Comparison of ENCODE assay signal across 15 mouse cellular contexts in the genomic region with DNA sequence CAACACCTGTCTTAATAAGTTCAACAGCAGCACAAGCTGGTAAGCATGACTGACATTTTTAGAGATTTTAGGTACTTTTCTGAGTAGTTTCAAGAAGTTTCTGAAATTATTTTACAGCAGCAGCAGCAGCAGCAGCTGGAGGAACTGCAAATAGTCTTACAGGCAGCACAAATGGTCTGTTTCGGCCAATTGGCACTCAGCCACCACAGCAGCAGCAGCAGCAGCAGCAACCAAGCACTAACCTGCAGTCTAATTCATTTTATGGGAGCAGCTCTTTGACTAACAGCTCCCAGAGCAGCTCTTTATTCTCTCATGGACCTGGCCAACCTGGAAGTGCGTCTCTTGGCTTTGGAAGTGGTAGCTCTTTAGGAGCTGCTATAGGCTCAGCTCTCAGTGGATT. TPM values are rescaled to one million over a fixed set of nuclear protein-coding genes. Genes with fewer than 3 reads are reported as not detected.
DNase-seq lines count a peak whose midpoint lies in the region; ATAC-seq lines count a peak whose summit lies in the region.
"Had no signal": no experiment of that assay in that cellular context is flagged by ENCODE, and none has a peak within 500 bp of the region (broad histone marks: within the 10 kb centered on the region; RNA-seq: fewer than 3 reads in every experiment).

No protein-coding gene starts in this region.

- no peak overlapping the region for H3K9ac ChIP-seq in liver, embryonic 11.5 days (ENCODE audit: low read depth, low read length)
- H3K9ac ChIP-seq: heart, embryonic 13.5 days; liver, embryonic 14.5 days had no signal

- ATAC-seq in activated CD4-positive, CD25-positive, alpha-beta regulatory T cell, adult 4 months: no peak
- ATAC-seq in liver, embryonic 11.5 days (replicated peaks; ENCODE audit: low FRiP score): no peak
- ATAC-seq: CD4-positive, CD25-positive, alpha-beta regulatory T cell, adult 4 months; hindbrain, embryonic 16.5 days had no signal

- H3K4me2 ChIP-seq in liver, embryonic 11.5 days: no peak overlapping the region
- H3K4me2 ChIP-seq: heart, embryonic 13.5 days had no signal

- no peaks in the 10 kb centered on the region for H3K4me1 ChIP-seq in liver, embryonic 11.5 days (replicated peaks; ENCODE audit: control insufficient read depth, insufficient read depth, low read length)
- H3K4me1 ChIP-seq: heart, embryonic 13.5 days had no signal

- no peak overlapping the region for H3K27ac ChIP-seq in liver, embryonic 11.5 days (ENCODE audit: low read depth, low read length)
- H3K27ac ChIP-seq: heart, embryonic 13.5 days; layer of hippocampus, adult 2 months; liver, embryonic 14.5 days had no signal

- no peaks in the 10 kb centered on the region for H3K9me3 ChIP-seq in liver, embryonic 11.5 days (ENCODE audit: control insufficient read depth, low read length)
- H3K9me3 ChIP-seq: heart, embryonic 13.5 days had no signal

- DNase-seq in heart, adult 11 months: peak; percentile 79
- DNase-seq in heart, adult 8-10 months (ENCODE audit: low spot score): no peak
- peak; percentile 9 for DNase-seq in lung, postnatal 14 days
- no peak for DNase-seq in lung, postnatal 36 days
- DNase-seq in heart, postnatal 4 days: peak; percentile 46
- DNase-seq in liver, embryonic 11.5 days (ENCODE audit: low spot score): no peak
- DNase-seq: cerebellum, adult 2 months; right cerebral cortex, postnatal 4 days; thymus, postnatal 36 days had no signal

- no peaks in the 10 kb centered on the region for H3K27me3 ChIP-seq in liver, embryonic 11.5 days (replicated peaks; ENCODE audit: control insufficient read depth, insufficient read depth, low read length)
- H3K27me3 ChIP-seq: heart, embryonic 13.5 days had no signal

- WGBS in liver, embryonic 11.5 days: 92% methylated on average over 2 of the region's 2 CpGs

- H3K36me3 ChIP-seq in liver, embryonic 11.5 days (ENCODE audit: control insufficient read depth, insufficient read depth, low read length): peaks cover 15% of the 10 kb centered on the region

- no peak overlapping the region for H3K4me3 ChIP-seq in liver, embryonic 11.5 days (ENCODE audit: low read depth, low read length)
- H3K4me3 ChIP-seq: heart, embryonic 13.5 days; layer of hippocampus, adult 2 months had no signal

RNA-seq across cellular contexts. Expression of a gene that starts 42.4 kb away (rescaled TPM):
- total RNA-seq in heart, adult 8-10 months (2022): 1 to 10 TPM; 5.8 to 8.6 (median 7.3) TPM
- total RNA-seq in heart, postnatal 4 days (2021): 10 to 100 TPM; 30.2 to 30.8 TPM
- polyA plus RNA-seq in activated CD4-positive, CD25-positive, alpha-beta regulatory T cell, adult 4 months (2017; shearing (Covaris generic)): under 1 TPM in 1 of 2 experiments, not detected in 1; 0.32 TPM
- polyA plus RNA-seq in liver, embryonic 11.5 days (2014; fragmentation: Nextera tagmentation; extraction: Ambion mirVana): 50.2 and 51.6 TPM in 2 replicates

RNA-seq across cellular contexts. Expression of a gene that starts 54.8 kb away (rescaled TPM):
- 100 to 1,000 TPM; 122 to 130 (median 125) TPM for total RNA-seq in heart, adult 8-10 months (2022)
- 100 to 1,000 TPM; 156 to 159 TPM for total RNA-seq in heart, postnatal 4 days (2021)
- polyA plus RNA-seq in activated CD4-positive, CD25-positive, alpha-beta regulatory T cell, adult 4 months (2017; shearing (Covaris generic)): 10 to 100 TPM; 55.7 to 63.1 TPM
- 47.3 and 47.7 TPM in 2 replicates for polyA plus RNA-seq in liver, embryonic 11.5 days (2014; fragmentation: Nextera tagmentation; extraction: Ambion mirVana)

Comparison
In these comparisons a context has a peak if more than half of its experiments do, and no peak if none do; other contexts are left out.
1. DNase-seq: peak in heart, adult 11 months (single experiment), lung, postnatal 14 days (single experiment) and heart, postnatal 4 days (single experiment); none in heart, adult 8-10 months (single experiment), lung, postnatal 36 days (single experiment) and liver, embryonic 11.5 days (single experiment).